Mouse (Mus musculus) MEL (cell line): ENCODE measurements around the gene Slc4a1. TPM values are rescaled to one million over a fixed set of nuclear protein-coding genes. Genes with fewer than 3 reads are reported as not detected.

ENCODE experiments used
- DNase-seq: peaks from one replicate; pipeline ENCODE4 v3.0.0; 2011; ENCODE audit warnings: low read depth, low spot score
- H3K27ac ChIP-seq: 2 replicates; pipeline ENCODE4 v1.5.1; 2012; ENCODE audit warnings: low read depth, mild to moderate bottlenecking, control low read depth, low read length, moderate library complexity; ENCODE audit not compliant: control insufficient read depth
- H3K27me3 ChIP-seq, 2 experiments: fragments of 150-350 bp in 1 of 2; sonication (generic) in 1 of 2; 2 replicates each; pipeline ENCODE4 v1.6.1; 2012; ENCODE audit warnings: low read length in 2 of 2, mild to moderate bottlenecking in 2 of 2, improper control_type of control experiment in 1 of 2, moderate library complexity in 1 of 2; ENCODE audit not compliant: insufficient read depth in 2 of 2, control insufficient read depth in 1 of 2
- H3K36me3 ChIP-seq, 2 experiments: 2 replicates each; pipeline ENCODE4 v1.6.1; 2012 to 2014; ENCODE audit warnings: low read length in 2 of 2, improper control_type of control experiment in 1 of 2, inconsistent platforms in 1 of 2, mild to moderate bottlenecking in 1 of 2; ENCODE audit not compliant: insufficient read depth in 2 of 2, control insufficient read depth in 1 of 2
- H3K4me1 ChIP-seq, 2 experiments: fragments of 150-350 bp in 1 of 2; sonication (generic) in 1 of 2; 2 replicates each; pipeline ENCODE4 v1.6.1; 2012; ENCODE audit warnings: low read length in 2 of 2, improper control_type of control experiment in 1 of 2, mild to moderate bottlenecking in 1 of 2; ENCODE audit not compliant: insufficient read depth in 2 of 2, control insufficient read depth in 1 of 2
- H3K4me3 ChIP-seq, 2 experiments: fragments of 150-350 bp in 1 of 2; sonication (generic) in 1 of 2; 2 replicates each; pipeline ENCODE4 v1.5.1; 2012; ENCODE audit warnings: low read depth in 2 of 2, low read length in 2 of 2, mild to moderate bottlenecking in 2 of 2, moderate library complexity in 2 of 2, control low read depth in 1 of 2, improper control_type of control experiment in 1 of 2; ENCODE audit not compliant: control insufficient read depth in 1 of 2, insufficient read depth in 1 of 2
- H3K79me2 ChIP-seq: 2 replicates; pipeline ENCODE4 v1.6.1; 2012; ENCODE audit warnings: mild to moderate bottlenecking, low read length, moderate library complexity; ENCODE audit not compliant: control insufficient read depth, poor library complexity, insufficient read depth
- H3K9ac ChIP-seq: 2 replicates; pipeline ENCODE4 v1.6.1; 2012; ENCODE audit warnings: low read depth, mild to moderate bottlenecking, control low read depth, low read length, moderate library complexity; ENCODE audit not compliant: control insufficient read depth, poor library complexity, severe bottlenecking
- H3K9me3 ChIP-seq: fragments of 150-350 bp; sonication (generic); replicated peaks from 2 replicates; pipeline ENCODE4 v1.6.1; 2012; ENCODE audit warnings: mild to moderate bottlenecking, low read length, improper control_type of control experiment, moderate library complexity; ENCODE audit not compliant: insufficient read depth
- CHD1 ChIP-seq: IDR thresholded peaks from 2 replicates; pipeline ENCODE4 v1.6.1; 2012; ENCODE audit warnings: low read depth, mild to moderate bottlenecking, inconsistent platforms, low read length, improper control_type of control experiment
- CTCF ChIP-seq, 3 experiments: IDR thresholded peaks in 2 of 3; conservative IDR thresholded peaks in 1 of 3; 2 replicates each; pipeline ENCODE4 v1.5.1; 2011 to 2012; ENCODE audit warnings: low read length in 3 of 3, low read depth in 2 of 3, mild to moderate bottlenecking in 2 of 3, improper control_type of control experiment in 1 of 3, inconsistent platforms in 1 of 3, mixed read lengths in 1 of 3, moderate library complexity in 1 of 3; ENCODE audit not compliant: control insufficient read depth in 1 of 3, insufficient read depth in 1 of 3, poor library complexity in 1 of 3, severe bottlenecking in 1 of 3
- E2F4 ChIP-seq: IDR thresholded peaks from 2 replicates; pipeline ENCODE4 v1.6.1; 2011; ENCODE audit warnings: low read depth, low read length, improper control_type of control experiment, borderline replicate concordance
- ELF1 ChIP-seq: IDR thresholded peaks from 2 replicates; pipeline ENCODE4 v1.6.1; 2014; ENCODE audit warnings: low read depth, mild to moderate bottlenecking, inconsistent platforms, low read length, improper control_type of control experiment, moderate library complexity
- EP300 ChIP-seq, 2 experiments: IDR thresholded peaks; 2 replicates each; pipeline ENCODE4 v1.6.1; 2011; ENCODE audit warnings: improper control_type of control experiment in 2 of 2, low read length in 2 of 2, low read depth in 1 of 2, mild to moderate bottlenecking in 1 of 2
- GABPA ChIP-seq: IDR thresholded peaks from 2 replicates; pipeline ENCODE4 v1.6.1; 2012; ENCODE audit warnings: low read depth, mild to moderate bottlenecking, inconsistent platforms, low read length, improper control_type of control experiment, moderate library complexity
- GATA1 ChIP-seq: IDR thresholded peaks from 2 replicates; pipeline ENCODE4 v1.6.1; 2011; ENCODE audit warnings: low read depth, low read length, improper control_type of control experiment
- JUND ChIP-seq: IDR thresholded peaks from 2 replicates; pipeline ENCODE4 v1.6.1; 2011; ENCODE audit warnings: low read depth, mild to moderate bottlenecking, improper control_type of control experiment, low read length
- MAX ChIP-seq: IDR thresholded peaks from 2 replicates; pipeline ENCODE4 v1.6.1; 2011; ENCODE audit warnings: low read length, improper control_type of control experiment
- MEF2A ChIP-seq: IDR thresholded peaks from 2 replicates; pipeline ENCODE4 v1.6.1; 2014; ENCODE audit warnings: low read depth, mild to moderate bottlenecking, inconsistent platforms, low read length, improper control_type of control experiment; ENCODE audit not compliant: poor library complexity, insufficient replicate concordance, severe bottlenecking; ENCODE audit errors: extremely low read depth
- MYC ChIP-seq: IDR thresholded peaks from 2 replicates; pipeline ENCODE4 v1.6.1; 2011; ENCODE audit warnings: low read depth, mild to moderate bottlenecking, low read length, improper control_type of control experiment, moderate library complexity
- NELFE ChIP-seq: IDR thresholded peaks from 2 replicates; pipeline ENCODE4 v1.6.1; 2011; ENCODE audit warnings: low read depth, low read length, improper control_type of control experiment
- NRF1 ChIP-seq: IDR thresholded peaks from 2 replicates; pipeline ENCODE4 v1.6.1; 2014; ENCODE audit warnings: low read depth, mild to moderate bottlenecking, inconsistent platforms, low read length, improper control_type of control experiment, moderate library complexity; ENCODE audit not compliant: poor library complexity, insufficient read depth, severe bottlenecking
- POLR2A ChIP-seq, 2 experiments: IDR thresholded peaks; 2 replicates each; pipeline ENCODE4 v1.6.1; 2011 to 2012; ENCODE audit warnings: low read length in 2 of 2, mild to moderate bottlenecking in 2 of 2, control low read depth in 1 of 2, improper control_type of control experiment in 1 of 2, low read depth in 1 of 2, moderate library complexity in 1 of 2; ENCODE audit not compliant: control insufficient read depth in 1 of 2, insufficient read depth in 1 of 2, poor library complexity in 1 of 2
- POLR2AphosphoS2 ChIP-seq: IDR thresholded peaks from 2 replicates; pipeline ENCODE4 v1.6.1; 2011; ENCODE audit warnings: low read length, improper control_type of control experiment
- POLR2AphosphoS5 ChIP-seq: IDR thresholded peaks from 2 replicates; pipeline ENCODE4 v1.6.1; 2012; ENCODE audit warnings: low read depth, borderline replicate concordance, mild to moderate bottlenecking, inconsistent platforms, low read length, moderate library complexity, mixed read lengths
- RAD21 ChIP-seq: IDR thresholded peaks from 2 replicates; pipeline ENCODE4 v1.6.1; 2011; ENCODE audit warnings: mild to moderate bottlenecking, low read depth, low read length, improper control_type of control experiment
- SIN3A ChIP-seq: IDR thresholded peaks from 2 replicates; pipeline ENCODE4 v1.6.1; 2012; ENCODE audit warnings: low read length, improper control_type of control experiment, inconsistent platforms
- SMC3 ChIP-seq: IDR thresholded peaks from 2 replicates; pipeline ENCODE4 v1.6.1; 2011; ENCODE audit warnings: low read depth, low read length, improper control_type of control experiment
- TCF12 ChIP-seq: IDR thresholded peaks from 2 replicates; pipeline ENCODE4 v1.6.1; 2014; ENCODE audit warnings: low read depth, mild to moderate bottlenecking, inconsistent platforms, low read length, improper control_type of control experiment, moderate library complexity
- USF1 ChIP-seq: IDR thresholded peaks from 2 replicates; pipeline ENCODE4 v1.6.1; 2014; ENCODE audit warnings: low read depth, mild to moderate bottlenecking, inconsistent platforms, low read length, improper control_type of control experiment, moderate library complexity
- USF2 ChIP-seq, 2 experiments: IDR thresholded peaks; 2 replicates each; pipeline ENCODE4 v1.6.1; 2011 to 2012; ENCODE audit warnings: improper control_type of control experiment in 2 of 2, low read length in 2 of 2, borderline replicate concordance in 1 of 2, inconsistent platforms in 1 of 2, low read depth in 1 of 2, mild to moderate bottlenecking in 1 of 2; ENCODE audit not compliant: insufficient read depth in 1 of 2
- ZC3H11A ChIP-seq: IDR thresholded peaks from 2 replicates; pipeline ENCODE4 v1.6.1; 2012; ENCODE audit warnings: low read depth, mild to moderate bottlenecking, inconsistent platforms, low read length, improper control_type of control experiment
- ZKSCAN1 ChIP-seq: IDR thresholded peaks from 2 replicates; pipeline ENCODE4 v1.6.1; 2012; ENCODE audit warnings: low read depth, mild to moderate bottlenecking, inconsistent platforms, low read length, improper control_type of control experiment, moderate library complexity
- polyA plus RNA-seq, 2 experiments: library from polyadenylated mRNA; stranded (reverse) in 1 of 2; unstranded in 1 of 2; fragments of >175 nt in 1 of 2; fragments of >200 nt in 1 of 2; gene quantifications; 2 replicates each; pipeline versions ENCODE4 v1.2.1 to v1.2.4; 2012; ENCODE audit warnings: low replicate concordance in 2 of 2, low read depth in 1 of 2; ENCODE audit not compliant: insufficient read length in 2 of 2, insufficient read depth in 1 of 2, missing spikeins in 1 of 2
- total RNA-seq: library from RNA; depleted of rRNA; stranded (reverse); fragments of 300-350 nt; gene quantifications from 2 replicates; pipeline ENCODE4 v1.2.3, GENCODE M21; 2012

Slc4a1 gene
- total and polyA plus RNA-seq, 3 experiments, result 0.23 to 0.35 TPM; not detected in 1

DNA sequence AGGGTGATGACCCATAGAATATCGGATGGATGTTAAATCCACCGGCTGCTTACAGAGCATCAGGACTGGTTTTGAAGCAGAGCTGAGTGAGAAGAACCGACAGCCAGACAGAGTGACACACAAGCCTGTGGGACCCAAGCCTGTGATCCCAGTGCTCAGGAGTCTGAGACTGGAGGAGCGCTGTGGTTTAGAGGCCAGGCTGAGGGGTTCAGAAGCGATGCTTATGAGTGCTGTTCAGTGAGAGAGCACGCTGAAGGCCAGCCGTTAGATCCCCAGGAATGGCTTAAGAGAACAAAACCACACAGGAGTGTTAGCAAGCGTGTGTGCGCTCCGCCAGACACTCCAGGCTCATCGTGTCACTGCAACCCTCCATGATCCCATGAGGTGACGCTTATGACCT is 23.3 kb downstream of the Slc4a1 start:
- TF ChIP-seq POLR2AphosphoS5, result no peak
- TF ChIP-seq CHD1, result no peak
- TF ChIP-seq NRF1, result no peak
- TF ChIP-seq POLR2A (IDR thresholded peaks at IDR 0.05; ENCODE audit: control insufficient read depth in 1 of 2, insufficient read depth in 1 of 2, low read depth in 1 of 2, low read length in 2 of 2, poor library complexity in 1 of 2), result no peak
- no peak for TF ChIP-seq MYC
- TF ChIP-seq ELF1, result no peak
- TF ChIP-seq MEF2A, result no peak
- TF ChIP-seq GABPA, result no peak
- TF ChIP-seq RAD21, result no peak
- TF ChIP-seq JUND, result no peak
- TF ChIP-seq GATA1, result no peak
- TF ChIP-seq MAX, result no peak
- TF ChIP-seq ZKSCAN1, result no peak
- no peak for TF ChIP-seq E2F4
- TF ChIP-seq POLR2AphosphoS2, result no peak
- no peak for TF ChIP-seq TCF12
- no peak overlapping the region for H3K9ac ChIP-seq
- no peak overlapping the region for H3K27ac ChIP-seq
- no peak for DNase-seq
- peaks cover 0 to 5% of the 10 kb centered on the region in 2 experiments; a peak in 2 of 4 replicates for H3K4me1 ChIP-seq
- no peaks in the 10 kb centered on the region for H3K36me3 ChIP-seq
- no peaks in the 10 kb centered on the region for H3K79me2 ChIP-seq
- H3K27me3 ChIP-seq, result peaks cover 4 to 5% of the 10 kb centered on the region in 2 experiments
- H3K9me3 ChIP-seq, result no peaks in the 10 kb centered on the region
- no peak overlapping the region for H3K4me3 ChIP-seq

DNA sequence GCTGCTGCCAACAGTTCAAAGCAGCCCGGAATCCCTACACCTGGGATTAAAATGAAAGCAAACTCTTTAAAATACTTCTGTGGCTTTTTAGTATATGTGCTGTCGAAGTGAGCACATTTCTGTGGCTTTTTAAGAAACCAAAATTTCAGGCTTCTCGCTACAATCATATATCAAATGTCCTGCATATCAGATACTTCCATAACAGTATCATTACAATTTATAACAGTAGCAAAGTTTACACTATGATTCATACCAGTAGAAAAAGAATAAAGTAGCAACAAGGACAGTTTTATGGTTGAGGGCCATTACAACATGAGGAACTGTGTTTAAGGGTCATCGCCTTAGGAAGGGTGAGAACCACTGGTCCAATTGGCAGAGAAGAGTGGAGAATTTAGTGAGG is 24.9 kb downstream of the Slc4a1 start:
- H3K27me3 ChIP-seq, result peaks cover 3 to 4% of the 10 kb centered on the region in 2 experiments

More for the DNA sequence above, 24.9 kb downstream of the Slc4a1 start:
- Histone ChIP-seq H3K4me3 (no peak overlapping the region), H3K79me2 (no peaks in the 10 kb centered on the region), H3K27ac (no peak overlapping the region), H3K9me3 (no peaks in the 10 kb centered on the region), H3K4me1 (peaks cover 0 to 5% of the 10 kb centered on the region in 2 experiments; a peak in 2 of 4 replicates), H3K36me3 (no peaks in the 10 kb centered on the region), H3K9ac (no peak overlapping the region)
- no peak for TF ChIP-seq CTCF (IDR thresholded peaks at IDR 0.05 in 2 of 3, conservative IDR thresholded peaks at IDR 0.05 in 1 of 3; ENCODE audit: control insufficient read depth in 1 of 3, insufficient read depth in 1 of 3, low read depth in 2 of 3, low read length in 3 of 3, poor library complexity in 1 of 3, severe bottlenecking in 1 of 3)
- no peak for TF ChIP-seq GATA1
- TF ChIP-seq TCF12, result no peak
- TF ChIP-seq ZC3H11A, result no peak
- no peak for TF ChIP-seq MYC
- TF ChIP-seq SMC3, result no peak
- no peak for TF ChIP-seq POLR2AphosphoS2
- no peak for TF ChIP-seq USF1
- no peak for TF ChIP-seq NELFE
- no peak for TF ChIP-seq MAX
- no peak for TF ChIP-seq POLR2AphosphoS5
- no peak for TF ChIP-seq JUND
- TF ChIP-seq MEF2A, result no peak
- no peak for TF ChIP-seq ZKSCAN1
- TF ChIP-seq EP300 (IDR thresholded peaks at IDR 0.05; ENCODE audit: low read depth in 1 of 2, low read length in 2 of 2), result no peak
- TF ChIP-seq RAD21, result no peak
- TF ChIP-seq POLR2A (IDR thresholded peaks at IDR 0.05; ENCODE audit: control insufficient read depth in 1 of 2, insufficient read depth in 1 of 2, low read depth in 1 of 2, low read length in 2 of 2, poor library complexity in 1 of 2), result no peak
- no peak for TF ChIP-seq USF2 (IDR thresholded peaks at IDR 0.05; ENCODE audit: borderline replicate concordance in 1 of 2, insufficient read depth in 1 of 2, low read depth in 1 of 2, low read length in 2 of 2)
- no peak for TF ChIP-seq SIN3A
- no peak for DNase-seq
